Mouse (Mus musculus) kidney, adult 2 months (tissue): Measurements from ENCODE around the gene Adk.

ENCODE experiments used
- CTCF ChIP-seq: fragments of 200-500 bp; conservative IDR thresholded peaks from 2 replicates; pipeline ENCODE4 v1.5.1; 2011; ENCODE audit warnings: low read depth, mild to moderate bottlenecking, control low read depth, low read length, moderate library complexity, mixed read lengths; ENCODE audit not compliant: insufficient read depth, insufficient read length
- POLR2A ChIP-seq: fragments of 200-500 bp; IDR thresholded peaks from one replicate; pipeline ENCODE4 v1.6.1; 2011; ENCODE audit warnings: low read depth, low read length, control low read depth

GRCm38 (mm10) chr14:21127215-21127614 lies 74.8 kb downstream of the Adk start:
- no peak for TF ChIP-seq POLR2A
- TF ChIP-seq CTCF = no peak
